Mouse (Mus musculus): Measurements from ENCODE around the gene Hagh.

Hagh gene

GRCm38 (mm10) chr17:24839842-24840241 is at the start of gene Hagh:
Gene Hagh (plus strand): TSS chr17:24840143.
- no peak for DNase-seq (ENCODE audit: low spot score in 2 of 2)

- DNase-seq (ENCODE audit: low spot score in 2 of 2) = no peak
These were observed 47.8 kb upstream of the Hagh start for GRCm38 (mm10) chr17:24792190-24792589.

GRCm38 (mm10) chr17:24794791-24795190 is 45.2 kb upstream of the Hagh start:
- DNase-seq (ENCODE audit: low spot score in 2 of 2) = no peak

- no peak for DNase-seq (ENCODE audit: low spot score in 2 of 2)
These were observed 43.0 kb upstream of the Hagh start for GRCm38 (mm10) chr17:24796969-24797368.

GRCm38 (mm10) chr17:24798229-24798628 is 41.7 kb upstream of the Hagh start:
- no peak for DNase-seq (ENCODE audit: low spot score in 2 of 2)

- no peak for DNase-seq (ENCODE audit: low spot score in 2 of 2)
These were observed 40.5 kb upstream of the Hagh start for GRCm38 (mm10) chr17:24799476-24799875.

GRCm38 (mm10) chr17:24800524-24800923 is 39.4 kb upstream of the Hagh start:
- DNase-seq (ENCODE audit: low spot score in 2 of 2) = no peak

GRCm38 (mm10) chr17:24803952-24804951 is 35.7 kb upstream of the Hagh start, which contains the start of gene Meiob:
Gene Meiob (plus strand): TSS chr17:24804289.
- DNase-seq (ENCODE audit: low spot score in 2 of 2) = peak; percentile 78 to 87

- DNase-seq (ENCODE audit: low spot score in 2 of 2) = no peak
These were observed 28.7 kb upstream of the Hagh start for GRCm38 (mm10) chr17:24811211-24811610.

GRCm38 (mm10) chr17:24812215-24812614 is 27.7 kb upstream of the Hagh start:
- no peak for DNase-seq (ENCODE audit: low spot score in 2 of 2)

GRCm38 (mm10) chr17:24815256-24815655 is 24.7 kb upstream of the Hagh start:
- no peak for DNase-seq (ENCODE audit: low spot score in 2 of 2)

- DNase-seq (ENCODE audit: low spot score in 2 of 2) = no peak
These were observed 22.4 kb upstream of the Hagh start for GRCm38 (mm10) chr17:24817503-24817902.

GRCm38 (mm10) chr17:24818172-24818571 is 21.8 kb upstream of the Hagh start:
- no peak for DNase-seq (ENCODE audit: low spot score in 2 of 2)

- no peak for DNase-seq (ENCODE audit: low spot score in 2 of 2)
These were observed 20.5 kb upstream of the Hagh start for GRCm38 (mm10) chr17:24819469-24819868.

- DNase-seq (ENCODE audit: low spot score in 2 of 2) = no peak
These were observed 18.3 kb upstream of the Hagh start for GRCm38 (mm10) chr17:24821351-24822280.

- no peak for DNase-seq (ENCODE audit: low spot score in 2 of 2)
These were observed 398 bp downstream of the Hagh start for GRCm38 (mm10) chr17:24840341-24840740.

GRCm38 (mm10) chr17:24841133-24841532 is 1.2 kb downstream of the Hagh start:
- DNase-seq (ENCODE audit: low spot score in 2 of 2) = peak; percentile 31 to 65

- DNase-seq (ENCODE audit: low spot score in 2 of 2) = peak in 1 of 2 experiments; percentile 53
These were observed 2.7 kb downstream of the Hagh start for GRCm38 (mm10) chr17:24842631-24843030.

- DNase-seq (ENCODE audit: low spot score in 2 of 2) = no peak
These were observed 4.6 kb downstream of the Hagh start for GRCm38 (mm10) chr17:24844525-24844924.

- DNase-seq (ENCODE audit: low spot score in 2 of 2) = no peak
These were observed 7.4 kb downstream of the Hagh start for GRCm38 (mm10) chr17:24847386-24847785.

GRCm38 (mm10) chr17:24848600-24849031 is 8.7 kb downstream of the Hagh start:
- peak; percentile 42 to 57 for DNase-seq (ENCODE audit: low spot score in 2 of 2)

GRCm38 (mm10) chr17:24849733-24850064 is 9.8 kb downstream of the Hagh start:
- no peak for DNase-seq (ENCODE audit: low spot score in 2 of 2)

Measured in spleen, postnatal 10 days (tissue).